Mouse (Mus musculus): Measurements from ENCODE around the gene Gpr4. TPM values are rescaled to one million over a fixed set of nuclear protein-coding genes. Genes with fewer than 3 reads are reported as not detected.

Gene Gpr4
- polyA plus RNA-seq, 1 experiment, result not detected

DNA sequence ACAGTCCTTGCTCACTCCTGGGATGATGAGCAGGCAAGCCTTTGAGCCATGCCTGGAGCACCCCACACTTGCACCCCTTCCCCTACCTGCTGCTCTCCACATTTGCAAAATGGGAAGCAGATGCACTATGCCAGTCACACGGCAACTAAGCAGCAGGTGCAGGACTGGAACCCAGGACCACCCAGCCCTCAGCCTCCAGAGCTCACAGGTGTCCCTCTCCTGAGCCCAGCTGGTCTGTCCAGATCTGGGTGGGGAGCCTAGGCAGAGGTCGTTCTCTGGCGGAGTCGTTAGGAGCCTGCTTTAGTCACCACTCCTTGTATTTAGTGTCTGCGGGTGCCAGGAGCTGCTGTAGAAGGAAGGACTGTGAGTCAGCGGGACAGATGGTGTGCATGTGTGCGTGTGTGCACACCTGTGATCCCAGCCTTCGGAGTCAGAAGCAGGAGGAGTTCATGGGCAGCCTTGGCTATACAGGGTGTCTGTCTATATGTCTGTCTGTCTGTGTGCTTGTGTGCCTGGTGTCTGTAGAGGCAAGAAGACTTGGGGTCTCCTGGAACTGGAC lies 28.6 kb downstream of the Gpr4 start:
- no peak overlapping the region for H3K27ac ChIP-seq (ENCODE audit: insufficient read depth, low read depth, low read length)
- no peak for TF ChIP-seq POLR2A (IDR thresholded peaks at IDR 0.05; ENCODE audit: insufficient read depth, low read depth, low read length)
- no peak for TF ChIP-seq CTCF (IDR thresholded peaks at IDR 0.05; ENCODE audit: insufficient read depth, low read depth, low read length)
- WGBS, result 73% methylated on average over 8 of the region's 8 CpGs
- peaks cover 17% of the 10 kb centered on the region for H3K4me1 ChIP-seq (ENCODE audit: control insufficient read depth, insufficient read depth, low read length)
- no peak overlapping the region for H3K4me3 ChIP-seq (ENCODE audit: insufficient read depth, low read depth, low read length)

DNA sequence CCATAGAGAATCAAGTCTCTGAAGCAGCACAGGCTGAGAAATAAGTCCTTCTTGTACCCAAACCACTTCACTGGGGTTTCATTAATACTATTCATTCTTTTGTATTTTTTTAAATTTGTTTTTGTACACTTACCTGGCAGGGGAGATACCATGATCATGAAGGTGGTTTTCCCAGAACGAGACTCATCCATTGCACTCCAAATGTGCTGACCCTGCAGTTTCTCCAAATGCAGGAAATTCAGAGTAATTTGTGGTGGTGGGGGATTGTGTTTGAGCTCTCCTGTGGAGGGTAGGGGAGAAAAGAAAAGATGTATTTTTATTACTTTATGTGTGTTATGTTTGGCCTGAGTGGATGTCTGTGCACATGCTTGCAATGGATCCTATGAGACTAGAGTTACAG lies 29.7 kb downstream of the Gpr4 start:
- Histone ChIP-seq H3K4me3 (ENCODE audit: insufficient read depth, low read depth, low read length) (no peak overlapping the region), H3K27ac (ENCODE audit: insufficient read depth, low read depth, low read length) (no peak overlapping the region), H3K4me1 (ENCODE audit: control insufficient read depth, insufficient read depth, low read length) (peaks cover 11% of the 10 kb centered on the region)
- TF ChIP-seq CTCF (IDR thresholded peaks at IDR 0.05; ENCODE audit: insufficient read depth, low read depth, low read length) (no peak), POLR2A (IDR thresholded peaks at IDR 0.05; ENCODE audit: insufficient read depth, low read depth, low read length) (no peak)
- WGBS, result 91% methylated on average over 1 of the region's 1 CpGs

DNA sequence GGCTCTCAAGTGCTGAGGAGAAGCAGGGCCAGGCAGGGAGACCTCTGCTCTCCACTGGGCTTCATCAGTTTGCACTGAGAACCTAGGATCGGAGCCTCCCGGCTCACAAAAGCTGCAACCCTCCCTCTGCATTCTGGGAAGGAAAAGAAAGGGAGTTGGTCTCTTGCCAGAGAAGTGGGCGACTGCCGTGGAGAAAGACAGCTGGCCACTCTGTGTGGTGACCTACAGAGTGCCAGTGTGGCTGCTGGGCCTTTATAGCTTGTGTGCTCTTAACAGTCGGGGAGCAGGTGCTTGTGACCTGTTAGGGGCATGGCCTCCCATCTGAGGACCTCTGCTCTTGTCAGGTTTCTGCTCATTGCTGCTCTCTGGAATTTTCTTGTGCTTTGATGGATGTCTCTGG lies 31.5 kb downstream of the Gpr4 start:
- peaks cover 11% of the 10 kb centered on the region for H3K4me1 ChIP-seq (ENCODE audit: control insufficient read depth, insufficient read depth, low read length)
- 31% methylated on average over 5 of the region's 5 CpGs for WGBS
- H3K4me3 ChIP-seq (ENCODE audit: insufficient read depth, low read depth, low read length), result no peak overlapping the region
- H3K27ac ChIP-seq (ENCODE audit: insufficient read depth, low read depth, low read length), result no peak overlapping the region
- TF ChIP-seq CTCF (IDR thresholded peaks at IDR 0.05; ENCODE audit: insufficient read depth, low read depth, low read length) (no peak), POLR2A (IDR thresholded peaks at IDR 0.05; ENCODE audit: insufficient read depth, low read depth, low read length) (no peak)

DNA sequence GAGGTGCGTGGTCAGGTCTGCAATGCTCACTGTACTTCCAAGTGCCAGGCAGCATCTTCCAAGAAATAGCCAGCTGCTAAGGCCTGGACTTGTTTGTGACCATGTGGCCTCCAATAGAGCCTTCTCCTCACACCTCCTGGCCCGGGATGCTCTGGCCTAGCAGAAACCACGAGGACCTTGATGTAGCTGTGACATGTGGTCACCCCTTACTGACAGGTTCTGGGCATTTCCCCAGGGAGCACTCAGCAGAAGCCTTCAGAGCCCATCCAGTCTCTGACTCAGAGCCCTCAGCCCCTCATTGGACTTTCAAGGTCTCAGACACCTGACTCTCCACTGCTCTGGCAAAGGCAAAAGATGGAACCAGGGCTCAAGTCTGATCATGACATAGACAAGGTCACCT lies 32.7 kb downstream of the Gpr4 start:
- no peak overlapping the region for H3K4me3 ChIP-seq (ENCODE audit: insufficient read depth, low read depth, low read length)
- 66% methylated on average over 3 of the region's 3 CpGs for WGBS
- peaks cover 8% of the 10 kb centered on the region; the same call in 1 of the 2 replicates for H3K4me1 ChIP-seq (ENCODE audit: control insufficient read depth, insufficient read depth, low read length)
- TF ChIP-seq POLR2A (IDR thresholded peaks at IDR 0.05; ENCODE audit: insufficient read depth, low read depth, low read length) (no peak), CTCF (IDR thresholded peaks at IDR 0.05; ENCODE audit: insufficient read depth, low read depth, low read length) (no peak)
- no peak overlapping the region for H3K27ac ChIP-seq (ENCODE audit: insufficient read depth, low read depth, low read length)

DNA sequence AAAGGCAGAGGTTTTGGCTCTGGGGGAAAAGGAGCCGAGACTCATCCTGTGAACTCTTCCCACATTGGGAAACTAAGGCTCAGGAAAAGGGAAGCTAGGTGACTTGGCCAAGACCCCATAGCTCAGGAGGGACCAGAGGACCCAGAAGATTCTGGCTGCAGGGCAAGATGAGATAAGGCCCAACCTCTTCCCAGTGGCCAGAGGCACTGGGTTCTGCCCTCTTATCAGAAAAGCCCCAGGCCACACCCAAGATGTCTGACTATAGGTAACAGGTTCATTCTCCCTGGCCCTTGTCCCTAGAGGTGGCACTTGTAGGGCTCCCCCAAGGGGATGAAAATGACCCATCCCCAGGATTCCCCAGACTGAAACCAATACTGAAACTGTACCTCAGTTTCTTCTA lies 34.5 kb downstream of the Gpr4 start:
- H3K4me1 ChIP-seq (ENCODE audit: control insufficient read depth, insufficient read depth, low read length), result peaks cover 3% of the 10 kb centered on the region; the same call in 1 of the 2 replicates
- no peak overlapping the region for H3K4me3 ChIP-seq (ENCODE audit: insufficient read depth, low read depth, low read length)
- WGBS, result 100% methylated on average over 1 of the region's 1 CpGs
- no peak overlapping the region for H3K27ac ChIP-seq (ENCODE audit: insufficient read depth, low read depth, low read length)
- TF ChIP-seq POLR2A (IDR thresholded peaks at IDR 0.05; ENCODE audit: insufficient read depth, low read depth, low read length) (no peak), CTCF (IDR thresholded peaks at IDR 0.05; ENCODE audit: insufficient read depth, low read depth, low read length) (no peak)

DNA sequence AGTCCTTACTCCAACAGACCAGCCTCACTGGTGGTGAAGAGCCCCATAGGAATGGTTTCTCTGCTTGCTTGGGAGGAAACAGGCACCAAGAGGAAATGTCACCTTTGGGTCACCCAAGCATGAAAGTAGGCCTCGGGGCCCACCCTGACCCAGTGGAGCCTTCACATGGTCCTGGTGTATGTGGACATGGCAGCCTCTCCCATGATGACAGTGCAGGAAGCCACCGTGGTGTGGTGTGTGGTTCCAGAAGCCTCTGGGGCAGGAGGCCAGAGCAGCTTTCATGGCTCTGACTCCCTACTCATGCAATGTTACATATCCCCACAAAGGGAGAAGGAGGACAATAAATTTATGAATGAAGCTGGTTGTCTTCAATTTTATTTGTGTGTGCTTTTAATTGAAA lies 35.2 kb downstream of the Gpr4 start:
- H3K4me1 ChIP-seq (ENCODE audit: control insufficient read depth, insufficient read depth, low read length), result peaks cover 3% of the 10 kb centered on the region; the same call in 1 of the 2 replicates
- TF ChIP-seq CTCF (IDR thresholded peaks at IDR 0.05; ENCODE audit: insufficient read depth, low read depth, low read length) (no peak), POLR2A (IDR thresholded peaks at IDR 0.05; ENCODE audit: insufficient read depth, low read depth, low read length) (no peak)
- H3K4me3 ChIP-seq (ENCODE audit: insufficient read depth, low read depth, low read length), result no peak overlapping the region
- no peak overlapping the region for H3K27ac ChIP-seq (ENCODE audit: insufficient read depth, low read depth, low read length)
- 93% methylated on average over 2 of the region's 2 CpGs for WGBS

DNA sequence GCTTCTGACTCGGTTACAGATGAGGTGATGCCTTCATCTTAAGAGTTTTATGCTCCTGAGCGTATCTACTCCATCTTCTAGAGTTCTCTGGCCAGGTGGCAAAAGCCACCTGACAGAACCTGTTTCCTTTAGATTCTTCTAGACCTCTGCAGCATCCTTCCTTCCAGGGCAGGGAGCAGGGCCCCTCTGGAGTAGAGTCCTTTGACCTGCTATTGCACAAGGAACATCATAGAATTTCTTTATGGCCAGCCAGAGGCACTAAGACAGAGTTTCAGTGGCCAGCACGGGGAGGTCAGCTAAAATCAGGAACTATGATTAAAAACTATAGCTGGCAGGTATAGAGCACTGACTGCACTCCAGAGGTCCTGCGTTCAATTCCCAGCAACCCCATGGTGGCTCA lies 39.7 kb downstream of the Gpr4 start:
- Histone ChIP-seq H3K4me3 (ENCODE audit: insufficient read depth, low read depth, low read length) (no peak overlapping the region), H3K4me1 (ENCODE audit: control insufficient read depth, insufficient read depth, low read length) (no peaks in the 10 kb centered on the region), H3K27ac (ENCODE audit: insufficient read depth, low read depth, low read length) (no peak overlapping the region)
- 90% methylated on average over 4 of the region's 4 CpGs for WGBS
- TF ChIP-seq CTCF (IDR thresholded peaks at IDR 0.05; ENCODE audit: insufficient read depth, low read depth, low read length) (no peak), POLR2A (IDR thresholded peaks at IDR 0.05; ENCODE audit: insufficient read depth, low read depth, low read length) (no peak)

DNA sequence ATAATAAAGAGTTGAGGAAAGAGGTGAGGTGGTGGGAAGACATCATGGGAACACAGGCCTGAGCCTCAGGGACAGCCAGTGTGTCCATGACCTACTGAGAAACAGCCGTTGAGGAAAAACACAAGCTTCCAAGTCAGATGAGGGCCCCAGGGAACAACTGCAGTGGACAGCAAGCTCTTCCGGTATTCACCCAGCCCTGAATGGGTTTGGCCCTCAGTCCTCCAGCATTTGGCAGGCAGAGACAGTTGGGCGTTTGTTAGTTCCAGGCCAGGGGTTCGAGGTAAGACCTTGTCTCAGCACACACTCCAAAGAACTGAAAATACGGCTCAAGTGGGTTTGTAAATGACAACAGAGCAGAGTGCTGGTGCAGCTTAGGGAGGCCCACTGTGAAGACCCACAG lies 41.1 kb downstream of the Gpr4 start:
- Histone ChIP-seq H3K4me1 (ENCODE audit: control insufficient read depth, insufficient read depth, low read length) (peaks cover 5% of the 10 kb centered on the region; the same call in 1 of the 2 replicates), H3K4me3 (ENCODE audit: insufficient read depth, low read depth, low read length) (no peak overlapping the region), H3K27ac (ENCODE audit: insufficient read depth, low read depth, low read length) (no peak overlapping the region)
- 43% methylated on average over 5 of the region's 5 CpGs for WGBS
- TF ChIP-seq CTCF (IDR thresholded peaks at IDR 0.05; ENCODE audit: insufficient read depth, low read depth, low read length), result no peak
- TF ChIP-seq POLR2A (IDR thresholded peaks at IDR 0.05; ENCODE audit: insufficient read depth, low read depth, low read length), result no peak

DNA sequence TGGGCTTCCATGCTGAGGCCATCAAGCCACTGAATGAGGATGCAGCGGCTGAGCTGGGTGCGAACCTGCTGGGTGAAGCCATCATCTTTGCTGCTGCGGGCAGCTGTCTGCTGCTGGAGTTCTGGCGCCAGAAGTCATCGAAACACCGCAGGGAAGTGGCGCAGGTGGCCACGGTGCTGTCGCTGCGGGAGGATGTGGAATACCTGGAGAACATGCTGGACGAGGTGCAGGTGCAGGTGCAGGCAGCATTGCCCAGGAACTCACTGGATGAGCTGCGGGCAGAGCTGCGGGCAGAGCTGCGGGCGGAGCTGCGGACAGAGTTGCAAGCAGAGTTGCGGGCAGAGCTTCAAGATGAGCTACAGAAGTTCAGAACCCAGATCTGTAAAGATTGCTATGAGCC lies 43.1 kb downstream of the Gpr4 start:
- 91% methylated on average over 17 of the region's 17 CpGs for WGBS
- no peak overlapping the region for H3K4me3 ChIP-seq (ENCODE audit: insufficient read depth, low read depth, low read length)
- H3K27ac ChIP-seq (ENCODE audit: insufficient read depth, low read depth, low read length), result no peak overlapping the region
- H3K4me1 ChIP-seq (ENCODE audit: control insufficient read depth, insufficient read depth, low read length), result peaks cover 5% of the 10 kb centered on the region; the same call in 1 of the 2 replicates
- no peak for TF ChIP-seq POLR2A (IDR thresholded peaks at IDR 0.05; ENCODE audit: insufficient read depth, low read depth, low read length)
- no peak for TF ChIP-seq CTCF (IDR thresholded peaks at IDR 0.05; ENCODE audit: insufficient read depth, low read depth, low read length)

DNA sequence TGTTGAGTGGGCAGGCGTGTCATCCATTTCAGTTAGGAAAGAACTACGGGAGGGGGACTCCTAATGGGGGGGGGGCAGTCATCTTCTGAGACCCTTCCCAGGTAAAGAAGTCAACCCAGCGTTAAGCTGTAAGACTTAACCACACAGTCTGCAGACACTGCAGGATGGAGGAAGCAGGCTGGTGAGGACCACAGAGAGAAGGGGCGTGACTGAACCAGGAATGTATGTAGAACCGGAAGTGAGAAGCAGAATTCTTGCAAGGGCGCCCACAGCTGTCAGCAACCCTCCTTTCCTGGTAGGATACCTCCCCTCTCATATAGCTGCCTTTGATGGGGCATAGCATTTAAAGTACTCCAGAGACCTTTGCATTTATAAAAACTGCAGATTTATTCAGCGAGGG lies 44.2 kb downstream of the Gpr4 start:
- H3K4me1 ChIP-seq (ENCODE audit: control insufficient read depth, insufficient read depth, low read length), result peaks cover 5% of the 10 kb centered on the region; the same call in 1 of the 2 replicates
- 88% methylated on average over 7 of the region's 7 CpGs for WGBS
- TF ChIP-seq POLR2A (IDR thresholded peaks at IDR 0.05; ENCODE audit: insufficient read depth, low read depth, low read length) (no peak), CTCF (IDR thresholded peaks at IDR 0.05; ENCODE audit: insufficient read depth, low read depth, low read length) (no peak)
- no peak overlapping the region for H3K27ac ChIP-seq (ENCODE audit: insufficient read depth, low read depth, low read length)
- no peak overlapping the region for H3K4me3 ChIP-seq (ENCODE audit: insufficient read depth, low read depth, low read length)
